Mouse (Mus musculus): ENCODE results near the gene Sv2b. TPM values are rescaled to one million over a fixed set of nuclear protein-coding genes. Genes with fewer than 3 reads are reported as not detected.
A peak's percentile ranks its signal among the peaks of the same experiment; 100 is the strongest.

Sv2b gene
- polyA plus RNA-seq (2015; fragmentation: Nextera tagmentation; extraction: Ambion mirVana), result 20.4 and 23.5 TPM in 2 replicates

- Histone ChIP-seq H3K9ac (ENCODE audit: low read depth, low read length) (peak within 1 kb of the TSS; percentile 75), H3K27ac (ENCODE audit: low read depth, low read length) (peak within 1 kb of the TSS; percentile 60; the same call in 1 of the 2 replicates), H3K4me2 (ENCODE audit: low read length) (peak within 1 kb of the TSS; percentile 99), H3K4me3 (ENCODE audit: low read length) (peak within 1 kb of the TSS; percentile 63), H3K4me1 (ENCODE audit: control insufficient read depth, insufficient read depth, low read depth, low read length) (peaks cover 9% of the 10 kb centered on the region), H3K36me3 (ENCODE audit: control insufficient read depth, insufficient read depth, low read length) (no peaks in the 10 kb centered on the region), H3K27me3 (replicated peaks; ENCODE audit: control insufficient read depth, insufficient read depth, low read length) (peaks cover 8% of the 10 kb centered on the region), H3K9me3 (ENCODE audit: control insufficient read depth, low read length) (no peaks in the 10 kb centered on the region)
- WGBS, result under 1% methylated on average over 45 of the region's 46 CpGs
- ATAC-seq, result peak; percentile 78
Observed at GRCm38 (mm10) chr7:75308457-75309312, at the start of gene Sv2b. Gene Sv2b (minus strand): TSS chr7:75309262.

GRCm38 (mm10) chr7:75358284-75358851 lies 49.3 kb upstream of the Sv2b start:
- WGBS, result 48% methylated on average over 4 of the region's 4 CpGs
- no peak for ATAC-seq
- no peaks in the 10 kb centered on the region for H3K9me3 ChIP-seq (ENCODE audit: control insufficient read depth, low read length)
- 0 out of 2 replicates have a peak, but pooled peaks cover 2% of the 10 kb centered on the region for H3K4me1 ChIP-seq (ENCODE audit: control insufficient read depth, insufficient read depth, low read depth, low read length)
- H3K36me3 ChIP-seq (ENCODE audit: control insufficient read depth, insufficient read depth, low read length), result no peaks in the 10 kb centered on the region
- H3K4me3 ChIP-seq (ENCODE audit: low read length), result no peak overlapping the region
- no peak overlapping the region for H3K4me2 ChIP-seq (ENCODE audit: low read length)
- H3K9ac ChIP-seq (ENCODE audit: low read depth, low read length), result no peak overlapping the region
- no peaks in the 10 kb centered on the region for H3K27me3 ChIP-seq (replicated peaks; ENCODE audit: control insufficient read depth, insufficient read depth, low read length)
- no peak overlapping the region for H3K27ac ChIP-seq (ENCODE audit: low read depth, low read length)

GRCm38 (mm10) chr7:75355521-75355920 lies 46.5 kb upstream of the Sv2b start:
- Histone ChIP-seq H3K4me3 (ENCODE audit: low read length) (no peak overlapping the region), H3K4me2 (ENCODE audit: low read length) (no peak overlapping the region), H3K27ac (ENCODE audit: low read depth, low read length) (no peak overlapping the region), H3K27me3 (replicated peaks; ENCODE audit: control insufficient read depth, insufficient read depth, low read length) (no peaks in the 10 kb centered on the region), H3K9ac (ENCODE audit: low read depth, low read length) (no peak overlapping the region), H3K9me3 (ENCODE audit: control insufficient read depth, low read length) (0 out of 2 replicates have a peak, but pooled peaks cover 2% of the 10 kb centered on the region), H3K4me1 (ENCODE audit: control insufficient read depth, insufficient read depth, low read depth, low read length) (no peaks in the 10 kb centered on the region), H3K36me3 (ENCODE audit: control insufficient read depth, insufficient read depth, low read length) (no peaks in the 10 kb centered on the region)
- WGBS, result 77% methylated on average over 2 of the region's 2 CpGs
- ATAC-seq, result no peak

GRCm38 (mm10) chr7:75352777-75353374 lies 43.8 kb upstream of the Sv2b start:
- no peak overlapping the region for H3K4me3 ChIP-seq (ENCODE audit: low read length)
- no peak overlapping the region for H3K27ac ChIP-seq (ENCODE audit: low read depth, low read length)
- H3K36me3 ChIP-seq (ENCODE audit: control insufficient read depth, insufficient read depth, low read length), result no peaks in the 10 kb centered on the region
- H3K4me1 ChIP-seq (ENCODE audit: control insufficient read depth, insufficient read depth, low read depth, low read length), result no peaks in the 10 kb centered on the region
- no peaks in the 10 kb centered on the region for H3K27me3 ChIP-seq (replicated peaks; ENCODE audit: control insufficient read depth, insufficient read depth, low read length)
- ATAC-seq, result no peak
- H3K9me3 ChIP-seq (ENCODE audit: control insufficient read depth, low read length), result 0 out of 2 replicates have a peak, but pooled peaks cover 2% of the 10 kb centered on the region
- WGBS, result 79% methylated on average over 1 of the region's 1 CpGs
- no peak overlapping the region for H3K4me2 ChIP-seq (ENCODE audit: low read length)
- no peak overlapping the region for H3K9ac ChIP-seq (ENCODE audit: low read depth, low read length)

- H3K4me1 ChIP-seq (ENCODE audit: control insufficient read depth, insufficient read depth, low read depth, low read length), result no peaks in the 10 kb centered on the region
- no peaks in the 10 kb centered on the region for H3K27me3 ChIP-seq (replicated peaks; ENCODE audit: control insufficient read depth, insufficient read depth, low read length)
- H3K27ac ChIP-seq (ENCODE audit: low read depth, low read length), result no peak overlapping the region
- H3K9me3 ChIP-seq (ENCODE audit: control insufficient read depth, low read length), result 0 out of 2 replicates have a peak, but pooled peaks cover 2% of the 10 kb centered on the region
- H3K36me3 ChIP-seq (ENCODE audit: control insufficient read depth, insufficient read depth, low read length), result no peaks in the 10 kb centered on the region
- H3K9ac ChIP-seq (ENCODE audit: low read depth, low read length), result no peak overlapping the region
- no peak for ATAC-seq
- WGBS, result 58% methylated on average over 2 of the region's 2 CpGs
- H3K4me2 ChIP-seq (ENCODE audit: low read length), result no peak overlapping the region
- no peak overlapping the region for H3K4me3 ChIP-seq (ENCODE audit: low read length)
Observed at GRCm38 (mm10) chr7:75350172-75350571, 41.1 kb upstream of the Sv2b start.

GRCm38 (mm10) chr7:75332311-75332710 lies 23.2 kb upstream of the Sv2b start:
- WGBS, result 42% methylated on average over 3 of the region's 3 CpGs

GRCm38 (mm10) chr7:75329740-75330142 lies 20.7 kb upstream of the Sv2b start:
- Histone ChIP-seq H3K9ac (ENCODE audit: low read depth, low read length) (no peak overlapping the region), H3K27me3 (replicated peaks; ENCODE audit: control insufficient read depth, insufficient read depth, low read length) (no peaks in the 10 kb centered on the region), H3K36me3 (ENCODE audit: control insufficient read depth, insufficient read depth, low read length) (no peaks in the 10 kb centered on the region), H3K4me3 (ENCODE audit: low read length) (no peak overlapping the region), H3K4me2 (ENCODE audit: low read length) (no peak overlapping the region), H3K27ac (ENCODE audit: low read depth, low read length) (peak overlapping the region; percentile 61), H3K4me1 (ENCODE audit: control insufficient read depth, insufficient read depth, low read depth, low read length) (peaks cover 10% of the 10 kb centered on the region; the same call in 1 of the 2 replicates), H3K9me3 (ENCODE audit: control insufficient read depth, low read length) (no peaks in the 10 kb centered on the region)
- 34% methylated on average over 3 of the region's 3 CpGs for WGBS
- ATAC-seq, result peak; percentile 87

More at GRCm38 (mm10) chr7:75332311-75332710, 23.2 kb upstream of the Sv2b start:
- H3K27ac ChIP-seq (ENCODE audit: low read depth, low read length), result no peak overlapping the region
- no peak overlapping the region for H3K4me2 ChIP-seq (ENCODE audit: low read length)
- no peak overlapping the region for H3K9ac ChIP-seq (ENCODE audit: low read depth, low read length)
- H3K4me1 ChIP-seq (ENCODE audit: control insufficient read depth, insufficient read depth, low read depth, low read length), result peaks cover 10% of the 10 kb centered on the region; the same call in 1 of the 2 replicates
- ATAC-seq, result no peak
- no peaks in the 10 kb centered on the region for H3K9me3 ChIP-seq (ENCODE audit: control insufficient read depth, low read length)
- H3K4me3 ChIP-seq (ENCODE audit: low read length), result no peak overlapping the region
- H3K27me3 ChIP-seq (replicated peaks; ENCODE audit: control insufficient read depth, insufficient read depth, low read length), result no peaks in the 10 kb centered on the region
- H3K36me3 ChIP-seq (ENCODE audit: control insufficient read depth, insufficient read depth, low read length), result no peaks in the 10 kb centered on the region

- H3K27ac ChIP-seq (ENCODE audit: low read depth, low read length), result peak overlapping the region; percentile 36
- no peak overlapping the region for H3K4me2 ChIP-seq (ENCODE audit: low read length)
- H3K4me1 ChIP-seq (ENCODE audit: control insufficient read depth, insufficient read depth, low read depth, low read length), result peaks cover 10% of the 10 kb centered on the region; the same call in 1 of the 2 replicates
- ATAC-seq, result peak; percentile 83
- WGBS, result 31% methylated on average over 3 of the region's 3 CpGs
- no peaks in the 10 kb centered on the region for H3K9me3 ChIP-seq (ENCODE audit: control insufficient read depth, low read length)
- no peaks in the 10 kb centered on the region for H3K36me3 ChIP-seq (ENCODE audit: control insufficient read depth, insufficient read depth, low read length)
- H3K4me3 ChIP-seq (ENCODE audit: low read length), result no peak overlapping the region
- H3K27me3 ChIP-seq (replicated peaks; ENCODE audit: control insufficient read depth, insufficient read depth, low read length), result no peaks in the 10 kb centered on the region
- H3K9ac ChIP-seq (ENCODE audit: low read depth, low read length), result no peak overlapping the region
Observed at GRCm38 (mm10) chr7:75328721-75329362, 19.8 kb upstream of the Sv2b start.

Data from hindbrain, embryonic 16.5 days (tissue).